Mouse (Mus musculus): ENCODE data around the gene Stoml3. TPM values are rescaled to one million over a fixed set of nuclear protein-coding genes. Genes with fewer than 3 reads are reported as not detected.

Gene Stoml3
- total RNA-seq (2021): not detected
- not detected in 2 replicates for polyA plus RNA-seq (2012; rRNA removed)
- long read RNA-seq: 0 reads

DNA sequence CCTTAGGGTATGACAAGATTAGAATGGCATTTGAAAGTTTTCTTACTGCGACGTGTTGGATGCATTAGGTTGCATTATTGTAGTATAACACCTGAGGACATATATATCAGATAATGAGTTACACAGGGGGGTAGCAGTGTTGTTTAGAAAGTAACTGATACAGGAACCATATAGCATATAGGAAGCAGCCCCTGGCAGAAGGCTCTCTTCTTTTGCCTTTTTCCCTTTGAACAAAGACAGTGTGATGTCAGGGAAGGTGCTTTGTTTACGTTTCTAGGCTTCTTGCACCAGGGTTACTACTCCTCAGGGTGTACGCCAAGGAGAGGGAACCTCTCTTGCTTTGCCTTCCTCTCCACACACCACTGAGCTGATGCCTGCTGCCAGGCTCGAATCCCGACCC, at the start of gene Stoml3:
Stoml3 (plus strand) TSS at position 301 of the 400 bp plus-strand sequence.
- DNase-seq: no peak

DNA sequence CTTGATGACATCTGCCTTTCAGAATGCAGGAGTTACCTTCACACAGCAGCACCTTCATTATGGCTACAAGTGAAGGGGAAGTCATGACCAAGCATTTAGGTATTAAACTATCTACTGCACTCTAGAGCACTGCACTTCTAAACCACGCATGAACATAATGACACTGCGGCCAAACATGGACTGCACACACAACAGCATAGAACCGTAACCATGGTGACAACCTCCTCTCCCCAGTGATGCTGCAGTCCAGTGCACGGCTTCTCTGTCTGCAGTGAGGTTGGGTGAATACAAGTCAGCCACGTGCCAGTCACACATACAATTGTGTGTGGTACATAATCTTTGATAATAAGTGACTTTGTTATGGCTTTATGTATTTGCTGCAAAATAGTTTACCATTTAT, 42.9 kb upstream of the Stoml3 start:
- no peak for DNase-seq

DNA sequence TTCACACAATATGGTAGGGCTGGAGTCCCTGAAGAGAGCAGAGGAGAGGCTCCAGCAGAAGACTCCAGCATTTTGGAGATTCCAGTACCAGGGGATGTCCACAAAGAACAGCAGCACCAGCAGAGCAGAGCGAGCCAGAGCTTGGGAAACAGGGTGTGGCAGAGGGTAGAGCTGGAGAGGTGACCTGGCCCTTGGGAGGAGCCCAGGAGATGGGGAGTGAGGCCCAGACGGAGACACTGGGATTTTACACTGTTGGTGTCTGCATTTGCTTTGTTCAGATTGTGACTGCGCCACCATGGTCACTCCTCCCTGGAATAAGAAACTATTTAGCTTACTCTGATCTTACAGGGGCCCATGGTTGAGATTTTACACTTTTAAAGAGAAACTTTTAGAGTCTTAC, 41.7 kb upstream of the Stoml3 start:
- DNase-seq: no peak

DNA sequence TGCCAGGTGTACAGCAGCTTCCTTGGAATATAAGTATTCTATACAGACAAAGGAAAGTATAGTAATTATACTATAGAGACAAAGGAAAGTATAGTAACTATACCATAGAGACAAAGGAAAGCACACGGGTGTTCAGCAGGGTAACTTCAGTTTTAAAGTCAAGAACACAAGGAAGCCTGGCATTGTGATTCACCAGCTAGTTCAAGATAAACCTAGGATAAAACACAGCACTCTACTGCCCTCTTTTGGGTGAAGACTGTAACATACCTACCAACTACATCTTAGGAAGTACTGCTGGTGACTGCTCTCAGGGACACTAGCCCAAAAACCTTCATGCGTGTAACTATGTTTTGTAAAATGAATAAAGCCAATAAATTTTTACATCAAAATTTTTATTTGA, 40.2 kb upstream of the Stoml3 start:
- peak; percentile 61 for DNase-seq

DNA sequence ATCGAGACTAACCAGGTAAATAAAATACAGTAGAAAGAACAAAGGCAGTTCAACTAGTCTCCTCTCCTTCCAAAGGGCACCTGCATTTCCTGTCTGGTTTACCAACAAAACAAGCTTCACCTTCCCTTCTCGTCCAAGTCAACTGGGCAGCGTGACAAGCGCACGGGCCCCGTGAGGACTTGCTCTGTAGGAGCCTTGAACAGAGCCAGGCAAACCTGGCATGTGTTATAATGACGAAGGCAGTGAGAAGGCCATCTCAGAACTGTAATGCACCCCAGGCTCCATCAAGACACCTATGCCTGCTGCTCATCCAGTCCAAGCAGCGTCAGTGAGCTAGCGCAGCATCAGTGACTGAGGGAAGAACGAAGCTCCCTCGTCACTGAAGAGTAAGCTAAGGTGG, 37.8 kb upstream of the Stoml3 start:
- no peak for DNase-seq

DNA sequence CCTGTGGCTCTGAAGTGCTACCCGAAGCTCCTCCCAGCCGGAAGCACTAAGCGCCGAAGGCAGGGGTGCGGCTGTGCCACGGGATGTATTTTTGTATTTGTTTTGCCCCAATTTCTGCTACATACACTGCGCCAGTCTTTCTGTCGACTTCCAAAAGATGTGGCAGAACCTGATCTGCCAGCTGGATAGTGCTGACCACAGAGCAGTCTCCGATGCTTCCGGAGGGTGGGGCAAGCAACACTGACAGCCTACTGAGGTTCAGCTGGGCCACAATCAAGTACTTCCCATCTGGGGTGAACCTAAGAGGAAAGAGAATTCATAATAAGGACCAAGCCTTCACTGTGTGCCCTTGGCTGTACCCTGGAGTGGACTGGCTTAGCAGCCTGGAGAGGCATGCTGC, 36.1 kb upstream of the Stoml3 start:
- no peak for DNase-seq

DNA sequence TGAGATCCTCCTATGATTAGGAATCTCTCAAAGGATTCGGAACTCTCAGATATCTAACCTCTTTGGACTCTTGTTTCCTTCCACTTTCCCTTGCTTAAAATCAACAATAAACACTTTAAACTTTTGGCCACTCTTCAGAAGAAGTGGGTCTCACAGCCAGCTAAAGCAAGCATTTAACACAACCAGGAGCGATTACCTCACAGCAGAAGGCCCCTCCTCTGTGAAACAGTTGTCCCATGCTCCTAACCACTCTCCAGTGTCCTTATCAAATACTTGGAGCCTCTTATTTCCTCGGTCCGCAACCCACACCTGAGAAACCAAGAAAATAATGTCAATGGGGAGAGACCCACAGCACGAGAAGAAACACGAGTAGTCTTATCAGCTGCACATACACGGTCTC, 35.1 kb upstream of the Stoml3 start:
- no peak for DNase-seq

DNA sequence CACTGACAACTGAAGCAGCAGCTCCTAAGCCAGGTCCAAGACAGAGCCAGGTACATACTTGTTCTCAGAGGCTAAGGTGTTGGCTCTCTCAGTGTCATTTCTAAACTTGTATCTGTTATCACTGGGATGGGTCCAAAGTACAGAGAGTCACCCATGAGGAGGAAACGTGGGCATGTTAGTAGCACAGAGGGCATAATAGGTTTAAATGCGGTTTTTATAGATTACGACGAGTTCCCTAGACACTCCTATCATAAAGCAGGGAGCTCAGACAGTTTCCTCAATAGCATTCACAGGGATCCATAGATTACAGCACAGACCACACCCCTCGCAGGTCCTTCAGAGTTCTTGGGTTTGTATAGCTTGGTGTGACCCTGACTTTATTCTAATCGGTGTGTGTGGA, 34.4 kb upstream of the Stoml3 start:
- no peak for DNase-seq

DNA sequence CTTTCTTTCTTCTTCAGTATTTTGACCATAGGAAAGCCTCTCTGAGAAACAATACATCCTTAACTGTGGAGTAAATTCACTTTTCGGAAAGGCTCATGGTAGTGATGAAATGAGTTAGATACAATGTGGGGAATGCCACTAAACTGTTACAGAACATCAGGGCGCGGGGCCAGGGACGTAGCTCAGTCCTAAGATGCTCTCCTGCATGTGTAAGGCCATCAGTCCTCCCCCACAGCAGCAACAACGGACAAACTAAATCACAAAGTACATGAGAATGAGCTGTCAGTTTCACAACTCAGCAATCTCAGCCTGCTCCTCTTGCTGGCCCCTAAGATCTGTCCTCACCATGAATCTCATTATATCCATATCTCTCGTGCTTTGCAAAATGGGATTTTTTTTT, 33.9 kb upstream of the Stoml3 start:
- DNase-seq: no peak

DNA sequence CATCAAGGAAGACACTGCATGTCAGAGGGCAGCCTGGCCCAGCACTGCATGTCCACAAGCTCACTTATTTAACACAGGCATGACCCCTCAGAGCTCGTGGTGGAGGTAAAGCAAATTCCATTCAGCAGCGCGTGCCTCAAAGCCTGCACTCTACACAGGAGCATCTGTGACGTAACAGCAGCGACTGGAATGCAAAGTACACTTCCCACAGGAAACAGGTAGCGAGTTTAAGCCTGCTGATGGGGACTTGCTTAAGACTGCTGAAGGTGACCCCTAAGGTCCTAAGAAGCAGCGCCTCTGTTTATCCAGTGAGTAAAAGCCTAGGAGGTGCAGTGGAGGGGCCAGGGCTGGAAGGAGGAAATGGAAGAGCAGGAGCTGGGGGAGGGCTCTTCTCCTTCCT, 33.5 kb upstream of the Stoml3 start:
- no peak for DNase-seq

DNA sequence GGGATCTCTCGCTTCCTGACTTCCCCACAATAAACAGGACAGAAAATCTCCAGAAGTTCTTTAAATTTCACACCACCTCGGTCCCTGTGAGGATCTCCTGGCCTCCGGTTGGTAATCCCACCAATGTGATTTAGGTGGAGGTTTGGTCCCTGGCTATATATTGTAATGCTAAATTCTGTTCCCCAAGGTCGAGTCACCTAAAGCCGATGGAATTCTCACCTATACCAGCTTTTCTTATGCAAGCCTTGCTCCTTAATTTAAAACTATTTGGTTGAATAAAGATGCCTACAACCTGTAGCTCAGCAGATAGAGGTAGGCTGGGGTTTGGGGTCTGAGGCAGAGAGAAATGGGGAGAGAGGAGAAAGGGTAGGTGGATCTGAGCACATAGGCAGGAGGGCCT, 30.7 kb upstream of the Stoml3 start:
- DNase-seq: no peak

DNA sequence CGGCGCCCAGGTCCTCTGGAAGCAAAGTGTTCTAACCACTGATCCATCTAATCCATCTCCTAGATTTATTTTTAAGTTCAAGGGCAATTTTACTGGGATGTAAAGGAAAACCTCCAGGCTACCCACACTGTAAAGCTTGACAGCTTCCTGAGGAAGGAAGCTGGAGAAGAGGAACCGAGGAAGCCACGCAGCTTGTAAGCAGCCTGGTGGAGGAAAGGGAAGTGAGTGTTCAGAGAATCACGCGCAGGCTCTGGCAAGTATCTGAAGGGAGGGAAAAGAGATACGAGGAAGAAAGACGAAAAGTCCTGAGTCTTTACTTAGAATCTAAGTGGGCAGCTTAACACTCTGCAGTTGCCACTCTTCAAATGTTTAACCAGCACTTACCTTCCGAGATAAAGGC, 28.3 kb upstream of the Stoml3 start:
- no peak for DNase-seq

DNA sequence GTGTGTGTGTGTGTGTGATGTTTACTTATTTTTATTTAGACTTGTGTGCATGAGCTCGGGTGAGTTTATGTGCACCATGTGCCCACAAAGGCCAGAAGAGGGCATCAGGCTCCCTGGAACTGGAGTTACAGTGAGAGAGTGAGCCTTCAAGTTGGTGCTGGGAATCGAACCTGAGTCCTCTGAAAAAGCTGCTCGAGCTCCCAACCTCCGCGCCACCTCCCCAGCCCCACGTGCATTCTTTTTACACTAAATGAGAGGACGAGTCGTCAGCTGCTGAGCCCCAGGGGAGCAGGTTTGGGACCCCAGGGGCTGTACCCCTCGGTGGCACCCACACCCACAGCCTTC, 25.8 kb upstream of the Stoml3 start:
- no peak for DNase-seq

DNA sequence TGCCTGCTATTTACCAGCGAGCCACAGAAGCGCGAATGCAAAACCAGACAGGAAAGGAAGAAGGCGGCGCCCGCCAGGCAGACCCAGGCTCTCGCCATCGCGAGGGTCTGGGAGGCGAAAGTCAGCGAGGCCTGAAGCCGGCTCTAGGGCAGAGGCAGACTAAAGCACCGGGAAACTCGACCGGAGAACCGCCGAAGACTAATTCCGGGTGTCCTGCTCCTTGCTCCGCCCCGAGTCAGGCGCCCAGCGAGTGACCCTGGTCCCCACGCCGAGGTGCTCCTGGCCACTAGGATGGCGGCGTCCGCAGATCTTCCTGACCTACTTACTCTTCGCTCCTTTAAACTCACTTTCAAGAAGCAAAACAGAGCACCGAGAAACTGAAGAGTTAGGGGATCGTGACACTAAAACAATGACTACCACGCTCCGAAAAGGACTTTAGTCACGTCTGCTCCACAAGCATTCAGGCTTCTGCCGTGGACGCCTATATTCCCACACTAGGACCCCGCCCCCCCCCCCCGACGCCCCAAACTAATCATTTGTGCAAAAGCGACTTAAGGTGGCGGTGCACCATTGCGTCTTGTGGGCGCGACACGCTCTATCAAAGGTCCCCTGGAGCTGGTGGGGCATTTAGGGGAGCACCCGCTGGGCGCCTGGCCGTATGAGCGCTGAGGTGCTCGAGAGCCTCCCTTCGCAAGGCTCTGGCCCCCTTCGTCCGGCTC, 25.2 kb upstream of the Stoml3 start, which contains the start of the genes Nhlrc3 and Proser1:
Nhlrc3 (minus strand) TSS at position 287 of the 719 bp plus-strand sequence.
Proser1 (plus strand) TSS at position 621 of the 719 bp plus-strand sequence.
- DNase-seq: peak; percentile 97

DNA sequence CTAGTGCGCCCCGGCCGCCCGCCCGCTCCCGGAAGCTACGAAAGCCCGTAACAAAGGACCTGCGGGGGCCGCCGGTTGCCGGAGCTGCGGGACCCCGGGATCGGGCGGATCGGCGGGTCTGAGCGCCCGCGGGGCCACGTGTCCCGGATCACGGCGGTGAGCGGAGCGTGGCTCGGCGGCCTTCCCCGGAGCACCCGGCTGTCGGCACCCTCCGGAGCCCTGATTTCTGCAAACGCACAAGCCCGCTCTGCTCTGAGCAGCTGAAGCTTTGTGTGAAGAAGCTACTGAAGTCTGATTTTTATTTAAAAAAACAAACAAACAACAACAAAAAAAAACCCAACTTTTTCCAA, 24.7 kb upstream of the Stoml3 start:
- no peak for DNase-seq

DNA sequence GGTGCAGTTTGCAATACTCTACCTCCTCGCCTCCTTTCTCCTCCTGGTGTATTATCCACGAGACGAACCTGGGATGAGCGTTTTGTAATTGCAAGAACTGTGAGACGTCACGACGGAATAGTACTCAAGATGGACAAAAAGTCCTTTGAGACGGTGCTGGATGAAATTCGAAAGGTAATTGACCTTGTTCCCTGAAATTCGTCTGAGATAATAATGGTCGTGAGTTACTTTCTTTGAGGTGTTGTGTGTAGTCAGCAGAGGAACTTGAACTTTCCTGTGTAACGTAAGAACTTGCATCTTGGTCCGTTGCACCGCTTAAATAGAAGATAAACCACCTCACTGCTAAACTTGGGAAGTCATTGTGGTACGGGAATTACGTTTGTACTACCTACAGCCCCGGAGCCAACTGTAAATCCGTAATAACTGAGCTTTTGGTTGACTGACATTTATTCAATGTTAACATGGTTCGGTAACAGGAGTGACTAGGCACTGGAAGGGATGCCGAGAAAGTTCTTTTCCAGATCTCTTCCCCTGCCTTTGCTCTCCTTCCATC, 24.2 kb upstream of the Stoml3 start:
- no peak for DNase-seq

DNA sequence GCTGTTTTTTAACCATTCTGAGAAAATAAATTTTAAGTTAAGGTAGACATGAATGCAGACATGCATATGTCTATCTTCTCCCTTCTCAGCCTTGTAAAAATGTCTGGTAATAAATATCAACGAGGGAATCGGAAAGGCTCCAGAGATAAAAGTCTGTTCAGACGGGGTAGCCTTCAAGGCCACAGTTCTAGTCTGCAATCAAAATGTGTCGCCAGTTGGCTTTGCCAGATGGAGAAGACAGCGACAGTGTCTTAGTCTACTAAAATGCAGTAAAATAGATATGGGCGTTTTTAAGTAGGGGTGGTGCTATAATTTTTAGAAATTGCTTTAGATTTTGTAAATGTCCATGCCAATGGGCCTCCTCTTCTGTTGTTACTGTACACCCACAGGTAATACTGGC, 23.1 kb upstream of the Stoml3 start:
- DNase-seq: no peak

DNA sequence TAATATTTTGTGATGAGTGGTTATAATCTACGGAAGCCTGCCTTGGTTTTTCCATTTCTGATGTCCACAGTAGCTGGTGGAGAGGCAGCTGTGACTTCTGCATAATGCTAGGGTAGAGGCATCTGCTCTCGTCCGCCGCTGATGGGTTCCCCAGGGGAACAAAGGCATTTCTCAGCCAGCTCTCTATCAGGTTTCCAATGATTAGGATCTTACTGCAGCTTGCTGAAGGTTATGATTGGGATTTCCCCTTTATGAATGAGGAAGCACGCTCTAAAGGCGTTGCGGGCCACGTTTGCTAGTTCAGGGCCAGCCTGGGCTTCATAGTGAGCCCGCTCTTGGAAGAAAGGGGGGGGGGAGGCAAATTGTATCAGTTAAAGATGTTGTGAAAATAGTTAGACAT, 22.0 kb upstream of the Stoml3 start:
- DNase-seq: no peak

DNA sequence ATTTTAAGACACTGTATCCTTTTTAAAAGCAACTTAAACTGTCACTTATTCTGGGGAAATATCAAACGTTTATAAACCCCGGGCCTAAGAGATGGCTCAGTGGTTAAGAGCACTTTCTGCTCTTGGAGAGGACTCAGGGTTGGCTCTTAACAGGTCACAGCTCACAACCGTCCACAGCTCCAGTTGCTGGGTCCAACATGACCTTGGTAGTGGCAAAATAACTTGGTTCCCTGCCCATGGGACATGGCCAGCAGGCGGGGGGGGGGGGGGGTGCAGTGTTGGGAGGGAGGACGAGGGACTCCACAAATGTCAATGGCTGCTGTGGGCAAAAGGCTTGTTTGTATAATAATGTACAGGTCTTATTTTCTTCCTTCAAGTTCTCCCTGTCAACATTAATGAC, 21.1 kb upstream of the Stoml3 start:
- DNase-seq: peak; percentile 53

DNA sequence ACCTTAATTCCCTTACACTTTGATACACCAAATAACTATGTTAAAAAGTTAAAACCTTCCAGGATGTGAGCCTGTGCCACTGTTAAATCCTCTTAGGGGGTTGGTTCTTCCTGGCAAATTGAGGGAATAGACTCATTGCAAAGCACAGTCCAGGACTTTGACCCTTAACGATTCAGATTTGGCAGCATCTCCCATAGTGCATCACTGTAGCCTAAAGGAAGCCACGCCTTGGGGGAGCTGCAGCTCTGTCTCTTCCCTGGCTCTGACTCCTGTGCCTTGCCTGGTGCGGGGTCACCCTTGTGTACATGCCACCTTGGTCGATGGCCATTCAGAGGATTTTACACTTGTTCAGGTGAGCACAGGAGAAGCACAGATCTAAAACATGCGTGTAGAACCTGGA, 18.8 kb upstream of the Stoml3 start:
- DNase-seq: no peak

DNA sequence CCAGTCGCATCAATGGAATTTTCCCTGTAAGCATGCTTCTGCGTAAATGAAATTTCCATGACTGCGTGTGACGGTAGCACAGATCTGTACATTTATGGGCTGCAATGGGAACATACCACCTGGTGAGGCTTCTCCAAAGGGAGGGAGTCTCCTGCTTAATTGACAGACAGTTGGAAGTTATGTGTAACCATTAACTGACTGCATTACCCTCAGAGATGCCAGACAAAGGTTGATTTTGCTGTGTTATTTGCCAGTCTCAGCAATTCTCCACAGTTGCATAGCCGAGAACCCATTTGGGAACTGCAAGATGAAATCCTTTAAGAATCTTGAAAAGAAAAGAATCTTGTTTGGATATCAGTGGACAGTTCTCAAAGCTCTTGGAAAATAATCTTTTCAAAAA, 16.4 kb upstream of the Stoml3 start:
- no peak for DNase-seq

DNA sequence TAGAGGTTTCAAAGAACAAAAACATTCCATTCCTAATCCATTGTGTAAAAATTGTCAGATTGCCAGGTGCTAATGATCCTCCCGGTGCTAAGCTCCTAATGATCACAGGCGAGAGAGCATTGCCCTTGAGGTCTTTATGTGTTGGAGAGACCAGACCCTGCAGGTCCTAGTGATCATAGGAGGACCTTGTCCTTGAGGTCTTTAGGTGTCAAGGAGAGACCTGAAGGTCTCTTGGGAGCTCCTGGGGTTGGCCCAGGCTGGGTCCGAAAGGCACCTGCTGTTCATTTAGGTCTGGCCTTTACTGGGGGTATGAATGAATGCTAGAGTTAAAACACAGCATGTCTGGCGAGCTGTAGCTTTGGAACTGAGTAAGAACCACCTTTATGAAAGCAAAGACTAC, 14.3 kb upstream of the Stoml3 start:
- DNase-seq: no peak

DNA sequence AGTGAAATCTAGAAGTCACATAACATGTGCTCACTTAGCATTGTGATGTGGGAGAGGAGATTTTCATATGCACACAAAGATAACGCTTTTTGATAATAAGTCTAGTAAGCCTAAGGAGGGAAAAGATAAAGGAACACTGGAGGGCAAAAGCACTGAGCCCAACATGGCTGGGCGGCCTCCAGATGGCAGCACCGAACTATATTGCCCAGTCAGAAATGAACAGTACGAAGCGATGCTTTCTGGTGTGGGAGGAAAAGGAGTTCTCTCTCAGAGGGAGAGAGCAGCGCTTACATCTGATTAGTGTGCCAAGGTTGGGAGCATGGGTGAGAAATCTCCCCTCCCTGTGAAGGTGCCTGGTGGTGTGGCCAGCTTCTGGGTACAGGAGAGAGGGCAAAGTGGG, 12.6 kb upstream of the Stoml3 start:
- DNase-seq: no peak

DNA sequence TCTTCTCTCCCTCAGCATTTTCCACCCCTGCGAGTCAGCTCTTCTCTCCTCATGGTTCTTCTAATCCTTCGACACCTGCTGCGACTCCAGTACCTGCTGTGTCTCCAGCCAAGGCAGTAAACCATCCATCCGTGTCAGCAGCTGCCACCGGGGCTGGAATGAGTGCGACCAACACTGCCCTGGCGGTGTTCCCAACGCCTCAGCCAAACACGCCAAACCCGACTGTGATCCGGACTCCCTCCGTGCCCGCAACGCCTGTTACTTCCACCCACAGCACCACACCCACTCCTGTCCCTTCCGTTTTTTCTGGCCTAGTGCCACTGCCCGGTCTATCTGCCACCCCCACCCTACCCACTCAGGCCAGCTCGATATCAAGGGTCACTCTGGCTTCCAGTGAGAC, 11.0 kb upstream of the Stoml3 start:
- DNase-seq: no peak
